Mouse (Mus musculus): ENCODE data around the gene Dnm1.

Gene Dnm1

DNA sequence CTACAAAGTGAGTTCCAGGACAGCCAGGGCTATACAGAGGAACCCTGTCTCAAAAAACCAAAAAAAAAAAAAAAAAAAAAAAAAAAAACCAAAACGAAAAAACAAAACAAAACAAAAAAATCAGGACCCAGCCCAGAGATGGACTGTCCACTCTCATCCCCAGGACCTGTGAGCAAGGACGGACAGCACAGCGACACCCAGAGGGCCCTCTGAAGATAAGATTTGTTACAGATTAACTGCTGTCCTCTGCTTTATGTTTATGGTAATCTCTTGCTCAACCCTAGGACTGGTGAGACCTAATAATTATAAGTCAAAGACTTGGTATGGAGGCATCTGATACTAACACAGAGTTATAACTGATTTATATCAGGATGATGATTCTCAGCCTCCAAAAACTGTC lies 77.3 kb downstream of the Dnm1 start:
- in situ Hi-C loops (cut with MboI), result no loop called here

DNA sequence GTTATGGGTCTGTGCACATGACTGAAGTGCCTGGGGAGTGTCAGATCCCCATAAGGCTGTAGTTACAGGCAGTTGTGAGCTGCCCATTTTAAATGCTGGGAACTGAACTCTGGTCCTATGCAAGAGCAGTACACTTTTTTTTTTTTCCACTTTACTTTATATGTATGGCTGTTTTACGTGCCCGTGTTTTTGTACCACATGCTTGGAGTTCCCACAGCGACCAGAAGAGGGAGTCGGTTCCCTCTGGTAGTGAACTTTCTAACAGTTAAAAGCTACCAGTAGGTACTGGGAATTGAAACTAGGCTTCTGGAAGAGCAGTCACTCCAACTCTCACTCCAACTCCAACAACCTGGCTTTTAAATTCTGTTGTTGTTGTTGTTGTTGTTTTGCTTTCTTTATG lies 92.5 kb downstream of the Dnm1 start:
- in situ Hi-C loops (cut with MboI), result no loop called here

DNA sequence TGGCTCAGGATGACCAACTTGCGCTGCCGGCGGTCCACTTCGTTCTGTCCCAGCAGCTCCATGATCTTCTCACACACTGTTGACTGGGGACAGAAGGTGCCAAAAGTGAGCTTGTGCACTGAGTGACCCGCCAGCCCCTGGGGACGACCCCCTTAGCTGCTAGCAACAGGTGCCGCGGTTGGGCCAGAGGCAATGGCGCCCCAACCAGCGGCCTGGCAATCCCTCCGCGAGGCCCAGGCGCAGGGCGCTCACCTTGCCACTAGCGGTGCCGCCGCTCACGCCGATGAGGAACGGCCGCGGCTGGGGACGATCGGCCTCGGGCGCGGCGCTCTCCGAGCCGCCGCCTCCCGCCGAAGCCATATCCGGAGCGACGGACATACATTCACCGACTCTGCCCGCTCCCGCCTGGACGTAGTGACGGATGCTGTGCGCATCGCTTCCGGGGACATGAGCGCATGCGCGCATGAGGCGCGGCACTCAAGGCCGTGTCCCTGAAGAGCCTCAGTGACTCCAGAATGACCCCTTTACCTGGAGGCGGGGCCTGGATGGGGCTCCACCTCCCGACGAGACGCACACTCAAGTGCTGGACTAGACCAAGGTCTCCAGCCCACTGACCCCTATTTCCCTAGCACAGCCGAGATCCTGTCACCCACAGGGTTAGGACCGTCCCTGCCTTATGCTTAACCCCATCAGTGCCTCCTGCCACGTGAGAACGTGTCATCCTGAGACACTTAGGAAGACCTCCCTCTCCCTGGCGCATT lies 93.3 kb downstream of the Dnm1 start, which contains the start of gene Uck1:
TSS of gene Uck1 (minus strand) at position 503 of the 761 bp plus-strand sequence.
- in situ Hi-C loops (cut with MboI), result no loop called here

DNA sequence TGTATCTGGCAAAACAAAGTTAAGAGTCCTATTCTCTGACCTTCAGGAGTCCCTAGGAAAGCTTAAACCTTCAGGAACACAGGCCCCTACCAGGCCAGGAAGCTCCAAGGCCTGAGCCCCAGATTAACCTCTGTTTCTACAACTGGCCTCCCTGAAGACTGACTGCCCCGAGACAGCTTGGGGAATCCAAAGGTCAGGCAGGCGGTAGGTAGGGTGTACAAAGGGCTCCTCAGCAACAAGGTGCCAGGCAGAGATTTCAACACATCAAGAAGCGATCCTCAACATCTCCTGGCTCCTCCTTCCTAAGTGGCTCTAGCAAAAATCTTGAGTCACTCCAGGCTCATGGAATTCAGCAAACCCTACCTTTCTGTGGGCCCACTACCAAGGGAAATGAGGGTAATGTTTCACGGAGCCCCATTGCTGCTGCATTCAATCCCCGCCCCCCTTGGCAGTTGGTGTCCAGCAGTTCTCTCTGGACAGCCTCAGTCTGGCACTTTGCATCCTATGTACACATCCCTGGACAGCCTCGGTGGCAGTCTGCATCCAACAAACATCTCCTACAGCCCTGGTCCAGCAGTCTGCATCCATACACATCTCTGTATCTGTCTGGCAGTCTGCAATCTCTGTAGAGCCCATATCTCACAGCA lies 94.1 kb downstream of the Dnm1 start:
- in situ Hi-C loops (cut with MboI), result no loop called here

All from mature B cell (primary cell).